Mouse (Mus musculus) testis, adult 2 months (tissue): ENCODE data around the gene Synj1.

Experiments
- CTCF ChIP-seq: fragments of 200-500 bp; IDR thresholded peaks from 2 replicates; pipeline ENCODE4 v1.5.1; 2012; ENCODE audit warnings: low read depth, mild to moderate bottlenecking, inconsistent platforms, low read length, moderate library complexity; ENCODE audit not compliant: control insufficient read depth, insufficient read depth, insufficient replicate concordance
- POLR2A ChIP-seq: fragments of 200-500 bp; IDR thresholded peaks from 2 replicates; pipeline ENCODE4 v1.6.1; 2012; ENCODE audit warnings: low read depth, mild to moderate bottlenecking, inconsistent platforms, low read length, moderate library complexity; ENCODE audit not compliant: control insufficient read depth

GRCm38 (mm10) chr16:90907250-90907649 lies 103.9 kb downstream of the Synj1 start:
- TF ChIP-seq CTCF (no peak), POLR2A (no peak)
